In the genomic region with DNA sequence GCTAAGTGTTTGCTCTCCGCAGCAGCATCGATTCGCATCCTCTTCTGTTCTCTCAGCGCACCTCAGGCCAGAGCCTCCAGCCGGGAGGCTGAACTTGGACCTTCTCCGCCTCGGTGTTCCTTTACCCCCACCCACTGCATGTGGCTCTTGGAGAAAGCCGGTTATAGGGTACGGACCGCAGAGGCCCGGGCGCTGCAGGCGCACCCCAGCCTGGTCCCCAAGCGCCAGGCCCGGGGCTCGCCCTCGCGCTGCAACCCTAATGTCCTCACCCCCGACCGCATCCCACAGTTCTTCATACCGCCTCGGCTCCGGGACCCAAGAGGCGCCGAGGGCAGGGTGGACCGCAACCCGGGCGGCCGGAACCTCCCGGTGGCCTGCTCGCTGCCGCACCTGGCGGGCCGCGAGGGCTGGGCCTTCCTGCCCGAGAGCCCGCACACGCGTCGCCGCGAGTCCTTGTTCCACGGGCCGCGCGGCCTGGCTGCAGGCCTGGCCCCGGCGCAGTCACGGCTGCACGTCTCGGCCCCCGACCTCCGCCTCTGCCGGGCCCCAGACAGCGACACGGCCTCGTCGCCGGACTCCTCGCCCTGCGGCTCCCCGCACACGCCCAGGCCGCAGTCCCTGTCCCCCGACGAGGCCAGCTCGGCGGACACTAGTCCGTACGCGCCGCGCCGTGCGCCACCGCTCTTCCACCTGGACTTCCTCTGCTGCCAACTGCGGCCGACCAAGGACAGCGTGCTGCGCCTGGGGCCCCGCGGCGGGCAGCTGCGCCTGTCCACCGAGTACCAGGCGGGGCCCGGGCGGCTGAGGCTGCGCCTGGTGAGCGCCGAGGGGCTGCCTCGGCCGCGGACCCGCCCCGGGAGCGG, we compare ENCODE assay signal across 8 mouse cellular contexts. TPM values are rescaled to one million over a fixed set of nuclear protein-coding genes. Genes with fewer than 3 reads are reported as not detected.
DNase-seq lines count a peak whose midpoint lies in the region; ATAC-seq and TF ChIP-seq lines count a peak whose summit lies in the region.

No protein-coding gene starts in this region.

- H3K27ac ChIP-seq in embryonic facial prominence, embryonic 11.5 days (replicated peaks; ENCODE audit: low read depth, low read length): no peak overlapping the region
- H3K27ac ChIP-seq in heart, embryonic 16.5 days (ENCODE audit: low read length): no peak overlapping the region
- 0 out of 2 replicates have a peak overlapping the region, but pooled peaks have one; percentile 6 for H3K27ac ChIP-seq in stomach, embryonic 14.5 days (ENCODE audit: low read length)

- no peak for DNase-seq in G1E (ENCODE audit: low spot score)
- peak; percentile 77 for DNase-seq in adrenal gland, postnatal 10 days
- DNase-seq in embryonic facial prominence, embryonic 11.5 days (ENCODE audit: low spot score): peak; percentile 56
- peak; percentile 61 for DNase-seq in kidney, postnatal 10 days
- peak; percentile 61 for DNase-seq in mesoderm, embryonic 11.5 days (ENCODE audit: low read depth, low spot score)

- no peak for TF ChIP-seq CTCF in G1E (IDR thresholded peaks at IDR 0.05; ENCODE audit: low read depth, low read length)

- ATAC-seq in G1E (ENCODE audit: extremely low read depth, insufficient number of reproducible peaks, low FRiP score, poor library complexity, severe bottlenecking): no peak
- ATAC-seq in embryonic facial prominence, embryonic 11.5 days (replicated peaks; ENCODE audit: insufficient number of reproducible peaks, low FRiP score, low TSS enrichment, low read depth): peak; percentile 72
- ATAC-seq in heart, embryonic 16.5 days (replicated peaks; ENCODE audit: extremely low read depth, insufficient read depth, low FRiP score): peak; percentile 60; the same call in 1 of the 2 replicates
- ATAC-seq in stomach, embryonic 14.5 days (ENCODE audit: insufficient number of reproducible peaks, insufficient read depth, low FRiP score, low read depth): peak; percentile 50
- ATAC-seq in monocyte, adult 5-6 weeks (replicated peaks; ENCODE audit: insufficient number of reproducible peaks, low FRiP score, low TSS enrichment, poor library complexity, severe bottlenecking): no peak

- peaks cover under 1% of the 10 kb centered on the region; the same call in 1 of the 2 replicates for H3K4me1 ChIP-seq in G1E (ENCODE audit: insufficient read depth, low read depth, low read length)
- H3K4me1 ChIP-seq in embryonic facial prominence, embryonic 11.5 days (ENCODE audit: control insufficient read depth, insufficient read depth, low read length): no peaks in the 10 kb centered on the region; the same call in none of the 2 replicates
- H3K4me1 ChIP-seq in heart, embryonic 16.5 days (ENCODE audit: control insufficient read depth, insufficient read depth, low read length): peaks cover 3% of the 10 kb centered on the region; the same call in 1 of the 2 replicates
- no peaks in the 10 kb centered on the region for H3K4me1 ChIP-seq in stomach, embryonic 14.5 days (ENCODE audit: control insufficient read depth, insufficient read depth, low read length)

- peak overlapping the region; percentile 95 for H3K4me2 ChIP-seq in embryonic facial prominence, embryonic 11.5 days (ENCODE audit: low read depth, low read length)
- peak overlapping the region; percentile 97 for H3K4me2 ChIP-seq in heart, embryonic 16.5 days (ENCODE audit: low read depth, low read length)
- peak overlapping the region; percentile 92 for H3K4me2 ChIP-seq in stomach, embryonic 14.5 days (replicated peaks; ENCODE audit: low read depth, low read length)

- H3K27me3 ChIP-seq in G1E (ENCODE audit: insufficient read depth, low read length): peaks cover 6% of the 10 kb centered on the region; the same call in 1 of the 2 replicates
- peaks cover 20% of the 10 kb centered on the region for H3K27me3 ChIP-seq in embryonic facial prominence, embryonic 11.5 days (ENCODE audit: control insufficient read depth, insufficient read depth, low read length)
- peaks cover 40% of the 10 kb centered on the region for H3K27me3 ChIP-seq in heart, embryonic 16.5 days (ENCODE audit: control insufficient read depth, insufficient read depth, low read length)
- H3K27me3 ChIP-seq in stomach, embryonic 14.5 days (ENCODE audit: control insufficient read depth, insufficient read depth, low read length): no peaks in the 10 kb centered on the region

- no peaks in the 10 kb centered on the region for H3K36me3 ChIP-seq in G1E (replicated peaks)
- H3K36me3 ChIP-seq in embryonic facial prominence, embryonic 11.5 days (replicated peaks; ENCODE audit: control insufficient read depth, insufficient read depth, low read depth, low read length): no peaks in the 10 kb centered on the region
- no peaks in the 10 kb centered on the region for H3K36me3 ChIP-seq in heart, embryonic 16.5 days (ENCODE audit: control insufficient read depth, insufficient read depth)
- H3K36me3 ChIP-seq in stomach, embryonic 14.5 days (ENCODE audit: control insufficient read depth, insufficient read depth, low read length): no peaks in the 10 kb centered on the region

- 0 out of 2 replicates have a peak overlapping the region, but pooled peaks have one; percentile 5 for H3K4me3 ChIP-seq in G1E (ENCODE audit: low read depth, low read length)
- H3K4me3 ChIP-seq in embryonic facial prominence, embryonic 11.5 days (ENCODE audit: low read depth, low read length): peak overlapping the region; percentile 51
- H3K4me3 ChIP-seq in heart, embryonic 16.5 days (ENCODE audit: low read length): peak overlapping the region; percentile 52
- peak overlapping the region; percentile 48 for H3K4me3 ChIP-seq in stomach, embryonic 14.5 days (ENCODE audit: low read depth, low read length)

- H3K9me3 ChIP-seq in G1E (replicated peaks): peaks cover 10% of the 10 kb centered on the region
- no peaks in the 10 kb centered on the region for H3K9me3 ChIP-seq in embryonic facial prominence, embryonic 11.5 days (replicated peaks; ENCODE audit: control insufficient read depth, low read length)
- 0 out of 2 replicates have a peak, but pooled peaks cover 3% of the 10 kb centered on the region for H3K9me3 ChIP-seq in heart, embryonic 16.5 days (replicated peaks; ENCODE audit: control insufficient read depth, low read length)
- H3K9me3 ChIP-seq in stomach, embryonic 14.5 days (ENCODE audit: control insufficient read depth, low read depth, low read length): no peaks in the 10 kb centered on the region

- 6% methylated on average over 65 of the region's 97 CpGs for WGBS in embryonic facial prominence, embryonic 11.5 days
- 6% methylated on average over 86 of the region's 97 CpGs for WGBS in heart, embryonic 16.5 days
- WGBS in stomach, embryonic 14.5 days: 5% methylated on average over 84 of the region's 97 CpGs

- H3K9ac ChIP-seq in embryonic facial prominence, embryonic 11.5 days (replicated peaks; ENCODE audit: low read length): peak overlapping the region; percentile 81
- peak overlapping the region; percentile 79 for H3K9ac ChIP-seq in heart, embryonic 16.5 days (ENCODE audit: low read length)
- peak overlapping the region; percentile 68 for H3K9ac ChIP-seq in stomach, embryonic 14.5 days (replicated peaks; ENCODE audit: low read depth, low read length)

RNA-seq across cellular contexts. Expression of a gene that starts 1.3 kb away (rescaled TPM):
- total RNA-seq in G1E (2014; fragmentation: Nextera tagmentation) (not detected in 2 replicates), G1E (2017) (0.11 TPM in 1 of 2 replicates, not detected in the other)
- polyA plus RNA-seq in G1E (2012): not detected in 2 replicates
- total RNA-seq in adrenal gland, postnatal 10 days (2021): under 1 TPM in 1 of 2 experiments, not detected in 1; 0.73 TPM
- polyA plus RNA-seq in embryonic facial prominence, embryonic 11.5 days (2014; fragmentation: Nextera tagmentation; extraction: Ambion mirVana): 0.88 and 0.89 TPM in 2 replicates
- polyA plus RNA-seq in heart, embryonic 16.5 days (2015; fragmentation: Nextera tagmentation; extraction: Ambion mirVana): 0.22 and 0.54 TPM in 2 replicates
- polyA plus RNA-seq in stomach, embryonic 14.5 days (2014; fragmentation: Nextera tagmentation; extraction: Ambion mirVana): 2.1 and 2.2 TPM in 2 replicates
- total RNA-seq in monocyte, adult 5-6 weeks (2017): not detected in 3 replicates

RNA-seq across cellular contexts. Expression of a gene that starts 9.1 kb away (rescaled TPM):
- total RNA-seq in G1E (2014; fragmentation: Nextera tagmentation): not detected in 2 replicates
- total RNA-seq in G1E (2017): 0.12 TPM in 1 of 2 replicates, not detected in the other
- not detected in 2 replicates for polyA plus RNA-seq in G1E (2012)
- total RNA-seq in adrenal gland, postnatal 10 days (2021): 10 to 100 TPM; 28.0 to 35.6 TPM
- 0.22 and 0.38 TPM in 2 replicates for polyA plus RNA-seq in embryonic facial prominence, embryonic 11.5 days (2014; fragmentation: Nextera tagmentation; extraction: Ambion mirVana)
- 10.1 and 15.1 TPM in 2 replicates for polyA plus RNA-seq in heart, embryonic 16.5 days (2015; fragmentation: Nextera tagmentation; extraction: Ambion mirVana)
- polyA plus RNA-seq in stomach, embryonic 14.5 days (2014; fragmentation: Nextera tagmentation; extraction: Ambion mirVana): 4.2 and 5.3 TPM in 2 replicates
- 0.38 TPM in 1 of 3 replicates, not detected in the others for total RNA-seq in monocyte, adult 5-6 weeks (2017)

RNA-seq across cellular contexts. Expression of a gene that starts 21.6 kb away (rescaled TPM):
- total RNA-seq in G1E (2014; fragmentation: Nextera tagmentation) (not detected in 2 replicates), G1E (2017) (0.11 and 0.12 TPM in 2 replicates)
- not detected in 2 replicates for polyA plus RNA-seq in G1E (2012)
- not detected for total RNA-seq in adrenal gland, postnatal 10 days (2021)
- polyA plus RNA-seq in embryonic facial prominence, embryonic 11.5 days (2014; fragmentation: Nextera tagmentation; extraction: Ambion mirVana): 0.50 TPM in 1 of 2 replicates, not detected in the other
- polyA plus RNA-seq in heart, embryonic 16.5 days (2015; fragmentation: Nextera tagmentation; extraction: Ambion mirVana): 0.14 TPM in 1 of 2 replicates, not detected in the other
- 1.4 and 1.6 TPM in 2 replicates for polyA plus RNA-seq in stomach, embryonic 14.5 days (2014; fragmentation: Nextera tagmentation; extraction: Ambion mirVana)
- not detected in 3 replicates for total RNA-seq in monocyte, adult 5-6 weeks (2017)

RNA-seq across cellular contexts. Expression of a gene that starts 34.8 kb away (rescaled TPM):
- total RNA-seq in G1E (2014; fragmentation: Nextera tagmentation): not detected in 2 replicates
- 0.05 and 0.06 TPM in 2 replicates for total RNA-seq in G1E (2017)
- polyA plus RNA-seq in G1E (2012): not detected in 2 replicates
- total RNA-seq in adrenal gland, postnatal 10 days (2021): 1 to 10 TPM in 1 of 2 experiments, under 1 TPM in 1; 0.99 to 1.0 TPM
- 0.06 and 0.13 TPM in 2 replicates for polyA plus RNA-seq in embryonic facial prominence, embryonic 11.5 days (2014; fragmentation: Nextera tagmentation; extraction: Ambion mirVana)
- polyA plus RNA-seq in heart, embryonic 16.5 days (2015; fragmentation: Nextera tagmentation; extraction: Ambion mirVana): 0.27 and 0.46 TPM in 2 replicates
- polyA plus RNA-seq in stomach, embryonic 14.5 days (2014; fragmentation: Nextera tagmentation; extraction: Ambion mirVana): 0.20 and 0.51 TPM in 2 replicates
- not detected in 3 replicates for total RNA-seq in monocyte, adult 5-6 weeks (2017)

RNA-seq across cellular contexts. Expression of a gene that starts 49.6 kb away (rescaled TPM):
- total RNA-seq in G1E (2014; fragmentation: Nextera tagmentation) (not detected in 2 replicates), G1E (2017) (0.12 and 0.22 TPM in 2 replicates)
- polyA plus RNA-seq in G1E (2012): not detected in 2 replicates
- total RNA-seq in adrenal gland, postnatal 10 days (2021): 10 to 100 TPM in 1 of 2 experiments, 1 to 10 TPM in 1; 9.7 to 12.1 TPM
- 16.1 and 19.8 TPM in 2 replicates for polyA plus RNA-seq in embryonic facial prominence, embryonic 11.5 days (2014; fragmentation: Nextera tagmentation; extraction: Ambion mirVana)
- polyA plus RNA-seq in heart, embryonic 16.5 days (2015; fragmentation: Nextera tagmentation; extraction: Ambion mirVana): 10.1 and 12.2 TPM in 2 replicates
- polyA plus RNA-seq in stomach, embryonic 14.5 days (2014; fragmentation: Nextera tagmentation; extraction: Ambion mirVana): 10.6 and 12.6 TPM in 2 replicates
- 1.2 to 4.4 TPM (median 2.8 TPM) in 3 replicates for total RNA-seq in monocyte, adult 5-6 weeks (2017)

Comparison
In these comparisons a context has a peak if more than half of its experiments do, and no peak if none do; other contexts are left out.
1. ATAC-seq: peak in embryonic facial prominence, embryonic 11.5 days (single experiment), heart, embryonic 16.5 days (single experiment) and stomach, embryonic 14.5 days (single experiment); none in G1E (single experiment) and monocyte, adult 5-6 weeks (single experiment).
2. Peak in every context shown above with its lines, with median percentiles within 50 percentile points of each other: H3K4me3 ChIP-seq, H3K4me2 ChIP-seq and H3K9ac ChIP-seq.